Mouse (Mus musculus) myocyte (in vitro differentiated cells): ENCODE measurements at regions not wholly inside any gene's neighbourhood (a gene's known extent, or its start where the extent isn't known, plus 50 kb on each side); places are given as distances from the start of the nearest gene placed in this dataset.

Experiments
- H3K27me3 ChIP-seq: one replicate; pipeline ENCODE4 v1.6.1; 2011; ENCODE audit not compliant: control insufficient read depth, insufficient read depth, insufficient read length
- H3K36me3 ChIP-seq: one replicate; pipeline ENCODE4 v1.6.1; 2011; ENCODE audit not compliant: control insufficient read depth, insufficient read depth
- H3K4me2 ChIP-seq: one replicate; pipeline ENCODE4 v1.6.1; 2011; ENCODE audit warnings: low read depth, control low read depth
- H3K4me3 ChIP-seq: one replicate; pipeline ENCODE4 v1.5.1; 2011; ENCODE audit warnings: mild to moderate bottlenecking, control low read depth, moderate library complexity
- H3K79me2 ChIP-seq: one replicate; pipeline ENCODE4 v1.6.1; 2011; ENCODE audit not compliant: control insufficient read depth, insufficient read depth
- H3ac ChIP-seq: one replicate; pipeline ENCODE4 v1.6.1; 2011; ENCODE audit not compliant: control insufficient read depth, insufficient read length
- CEBPB ChIP-seq: IDR thresholded peaks from 2 replicates; pipeline ENCODE4 v1.6.1; 2011; ENCODE audit warnings: mild to moderate bottlenecking, moderate library complexity; ENCODE audit not compliant: poor library complexity, insufficient read depth, severe bottlenecking
- E2F4 ChIP-seq: IDR thresholded peaks from one replicate; pipeline ENCODE4 v1.6.1; 2011; ENCODE audit warnings: mild to moderate bottlenecking, control low read depth, moderate library complexity; ENCODE audit not compliant: insufficient read depth
- MAX ChIP-seq: IDR thresholded peaks from one replicate; pipeline ENCODE4 v1.6.1; 2011; ENCODE audit warnings: low read depth, mild to moderate bottlenecking, control low read depth
- MYOD1 ChIP-seq, 3 experiments: IDR thresholded peaks; one replicate each; pipeline ENCODE4 v1.6.1; 2011; ENCODE audit warnings: control low read depth in 2 of 3, low read depth in 2 of 3, mild to moderate bottlenecking in 2 of 3, moderate library complexity in 1 of 3; ENCODE audit not compliant: insufficient read length in 2 of 3, control insufficient read depth in 1 of 3
- MYOG ChIP-seq, 3 experiments: IDR thresholded peaks; one replicate each; pipeline ENCODE4 v1.6.1; 2011; ENCODE audit warnings: control low read depth in 2 of 3, low read depth in 2 of 3, mild to moderate bottlenecking in 2 of 3; ENCODE audit not compliant: insufficient read length in 2 of 3, control insufficient read depth in 1 of 3, insufficient read depth in 1 of 3
- POLR2A ChIP-seq: IDR thresholded peaks from one replicate; pipeline ENCODE4 v1.6.1; 2011; ENCODE audit warnings: low read depth, mild to moderate bottlenecking, control low read depth, moderate library complexity; ENCODE audit not compliant: insufficient read length
- POLR2AphosphoS2 ChIP-seq: IDR thresholded peaks from one replicate; pipeline ENCODE4 v1.6.1; 2011; ENCODE audit warnings: low read depth, control low read depth; ENCODE audit not compliant: insufficient read length
- REST ChIP-seq: IDR thresholded peaks from one replicate; pipeline ENCODE4 v1.6.1; 2011; ENCODE audit warnings: mild to moderate bottlenecking, control low read depth, moderate library complexity; ENCODE audit not compliant: insufficient read depth, insufficient read length
- SRF ChIP-seq: IDR thresholded peaks from one replicate; pipeline ENCODE4 v1.6.1; 2011; ENCODE audit warnings: low read depth; ENCODE audit not compliant: control insufficient read depth, insufficient read length
- TCF12 ChIP-seq: IDR thresholded peaks from one replicate; pipeline ENCODE4 v1.6.1; 2011; ENCODE audit warnings: mild to moderate bottlenecking, control low read depth; ENCODE audit not compliant: poor library complexity, insufficient read depth, severe bottlenecking
- TCF3 ChIP-seq: IDR thresholded peaks from one replicate; pipeline ENCODE4 v1.6.1; 2011; ENCODE audit warnings: low read depth, control low read depth; ENCODE audit not compliant: insufficient read length
- USF1 ChIP-seq: IDR thresholded peaks from one replicate; pipeline ENCODE4 v1.6.1; 2011; ENCODE audit warnings: low read depth, mild to moderate bottlenecking, control low read depth, moderate library complexity

GRCm38 (mm10) chr17:61337094-61337493 is 1544.0 kb downstream of the Efna5 start:
- Histone ChIP-seq H3K36me3 (no peaks in the 10 kb centered on the region), H3K79me2 (no peaks in the 10 kb centered on the region), H3ac (no peak overlapping the region), H3K27me3 (no peaks in the 10 kb centered on the region), H3K4me2 (no peak overlapping the region), H3K4me3 (no peak overlapping the region)
- TF ChIP-seq POLR2A (no peak), MAX (no peak), MYOG (IDR thresholded peaks at IDR 0.05; ENCODE audit: control insufficient read depth in 1 of 3, insufficient read depth in 1 of 3, insufficient read length in 2 of 3, low read depth in 2 of 3) (no peak), E2F4 (no peak), SRF (no peak), POLR2AphosphoS2 (no peak), REST (no peak)

GRCm38 (mm10) chr17:61325401-61325800 is 1555.7 kb downstream of the Efna5 start:
- TF ChIP-seq USF1 (no peak), REST (no peak), MAX (no peak), MYOG (IDR thresholded peaks at IDR 0.05; ENCODE audit: control insufficient read depth in 1 of 3, insufficient read depth in 1 of 3, insufficient read length in 2 of 3, low read depth in 2 of 3) (no peak), SRF (no peak)
- no peaks in the 10 kb centered on the region for H3K27me3 ChIP-seq
- no peaks in the 10 kb centered on the region for H3K79me2 ChIP-seq
- H3K4me3 ChIP-seq = no peak overlapping the region
- H3K36me3 ChIP-seq = no peaks in the 10 kb centered on the region
- no peak overlapping the region for H3ac ChIP-seq
- H3K4me2 ChIP-seq = no peak overlapping the region

DNA sequence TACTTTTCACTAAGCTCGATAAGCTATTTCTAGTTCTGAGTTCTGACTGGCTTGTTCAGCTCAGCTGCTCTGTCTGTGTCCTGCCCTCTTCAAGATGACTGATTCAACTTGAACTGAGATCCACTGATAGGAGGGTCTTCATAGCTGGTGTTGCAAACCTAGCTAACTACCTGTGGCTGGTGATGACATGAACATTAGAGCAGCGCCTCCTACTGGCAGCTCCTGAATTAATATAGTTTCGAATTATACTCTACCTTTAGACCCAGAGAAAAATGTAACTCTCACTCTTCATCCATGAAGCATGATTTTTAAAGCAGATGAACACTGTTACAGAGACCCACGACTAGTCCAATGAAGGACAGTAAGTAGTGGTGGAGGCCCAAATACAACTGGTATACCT is 1560.3 kb downstream of the Efna5 start:
- Histone ChIP-seq H3K4me3 (no peak overlapping the region), H3K36me3 (no peaks in the 10 kb centered on the region)
- TF ChIP-seq CEBPB (no peak), REST (no peak), E2F4 (no peak), POLR2A (no peak), POLR2AphosphoS2 (no peak), MAX (no peak), TCF3 (no peak), MYOD1 (IDR thresholded peaks at IDR 0.05; ENCODE audit: control insufficient read depth in 1 of 3, insufficient read length in 2 of 3, low read depth in 2 of 3) (no peak), MYOG (IDR thresholded peaks at IDR 0.05; ENCODE audit: control insufficient read depth in 1 of 3, insufficient read depth in 1 of 3, insufficient read length in 2 of 3, low read depth in 2 of 3) (no peak)

GRCm38 (mm10) chr17:61313424-61313823 is 1567.7 kb downstream of the Efna5 start:
- no peak overlapping the region for H3ac ChIP-seq
- no peak for TF ChIP-seq POLR2AphosphoS2
- H3K4me2 ChIP-seq = no peak overlapping the region
- H3K36me3 ChIP-seq = no peaks in the 10 kb centered on the region
- H3K4me3 ChIP-seq = no peak overlapping the region
- H3K79me2 ChIP-seq = no peaks in the 10 kb centered on the region
- H3K27me3 ChIP-seq = no peaks in the 10 kb centered on the region

More for the DNA sequence above, 1560.3 kb downstream of the Efna5 start:
- H3K79me2 ChIP-seq = no peaks in the 10 kb centered on the region
- no peaks in the 10 kb centered on the region for H3K27me3 ChIP-seq
- no peak overlapping the region for H3K4me2 ChIP-seq
- H3ac ChIP-seq = no peak overlapping the region

GRCm38 (mm10) chr17:61311189-61311588 is 1569.9 kb downstream of the Efna5 start:
- no peak for TF ChIP-seq E2F4
- no peak for TF ChIP-seq TCF3
- no peak for TF ChIP-seq TCF12
- no peak for TF ChIP-seq USF1
- no peak for TF ChIP-seq MYOG (IDR thresholded peaks at IDR 0.05; ENCODE audit: control insufficient read depth in 1 of 3, insufficient read depth in 1 of 3, insufficient read length in 2 of 3, low read depth in 2 of 3)
- no peak for TF ChIP-seq SRF
- TF ChIP-seq MAX = no peak
- TF ChIP-seq MYOD1 (IDR thresholded peaks at IDR 0.05; ENCODE audit: control insufficient read depth in 1 of 3, insufficient read length in 2 of 3, low read depth in 2 of 3) = no peak
- TF ChIP-seq POLR2A = no peak
- no peak for TF ChIP-seq CEBPB
- no peak for TF ChIP-seq POLR2AphosphoS2
- no peak for TF ChIP-seq REST
- Histone ChIP-seq H3K36me3 (no peaks in the 10 kb centered on the region), H3K4me3 (no peak overlapping the region), H3K27me3 (no peaks in the 10 kb centered on the region), H3K79me2 (no peaks in the 10 kb centered on the region), H3K4me2 (no peak overlapping the region), H3ac (no peak overlapping the region)
